Mouse (Mus musculus) intestine, embryonic 16.5 days (tissue): Measurements from ENCODE around the gene Knl1. TPM values are rescaled to one million over a fixed set of nuclear protein-coding genes. Genes with fewer than 3 reads are reported as not detected.
"Not testable (repeated sequence)": the region's sequence is repeated elsewhere in the genome, so short reads cannot be mapped to it uniquely, and the experiment has no call there.

ENCODE experiments used
- ATAC-seq: fragments of 200-750 bp; cut with Nextera tagmentation; 2 replicates; pipeline ENCODE4 v1.8.0; 2017; ENCODE audit warnings: moderate TSS enrichment, moderate library complexity
- H3K27ac ChIP-seq: fragments of 300-500 bp; sonication (generic); 2 replicates; pipeline ENCODE4 v1.5.1; 2014; ENCODE audit warnings: mild to moderate bottlenecking, low read length
- H3K27me3 ChIP-seq: fragments of 300-500 bp; sonication (generic); replicated peaks from 2 replicates; pipeline ENCODE4 v1.6.1; 2014; ENCODE audit warnings: low read length, control low read depth, mixed read lengths; ENCODE audit not compliant: control insufficient read depth, insufficient read depth
- H3K36me3 ChIP-seq: fragments of 300-500 bp; sonication (generic); 2 replicates; pipeline ENCODE4 v1.6.1; 2014; ENCODE audit warnings: low read length, control low read depth; ENCODE audit not compliant: control insufficient read depth, insufficient read depth
- H3K4me1 ChIP-seq: fragments of 300-500 bp; sonication (generic); 2 replicates; pipeline ENCODE4 v1.6.1; 2014; ENCODE audit warnings: low read length, control low read depth, mixed read lengths; ENCODE audit not compliant: control insufficient read depth, insufficient read depth
- H3K4me2 ChIP-seq: fragments of 300-500 bp; sonication (generic); 2 replicates; pipeline ENCODE4 v1.6.1; 2014; ENCODE audit warnings: low read depth, low read length, control low read depth
- H3K4me3 ChIP-seq: fragments of 300-500 bp; sonication (generic); 2 replicates; pipeline ENCODE4 v1.5.1; 2014; ENCODE audit warnings: mild to moderate bottlenecking, low read length
- H3K9ac ChIP-seq: fragments of 300-500 bp; sonication (generic); 2 replicates; pipeline ENCODE4 v1.6.1; 2014; ENCODE audit warnings: low read depth, low read length
- H3K9me3 ChIP-seq: fragments of 300-500 bp; sonication (generic); 2 replicates; pipeline ENCODE4 v1.6.1; 2016; ENCODE audit warnings: low read length, control low read depth; ENCODE audit not compliant: control insufficient read depth
- WGBS: fragments of 180-500 bp; shearing (Covaris S2); extraction: QIAGEN DNeasy Blood & Tissue Kit; methylation state at CpG from one replicate; pipeline ENCODE4 v1.1.7; 2014; 5-methylcytosine and 5-hydroxymethylcytosine counted together
- polyA plus RNA-seq: library from polyadenylated mRNA; unstranded; fragments of >200 nt; fragmentation: Nextera tagmentation; extraction: Ambion mirVana; gene quantifications from 2 replicates; pipeline ENCODE4 v1.2.1, GENCODE M21; 2015

The Knl1 gene
- 28.3 and 37.8 TPM in 2 replicates for polyA plus RNA-seq

GRCm38 (mm10) chr2:119046649-119047611 lies at the start of gene Knl1:
Gene Knl1 (plus strand): TSS chr2:119047119.
- Histone ChIP-seq H3K4me1 (peaks cover 2% of the 10 kb centered on the region; the same call in 1 of the 2 replicates), H3K4me3 (peak within 1 kb of the TSS; percentile 89), H3K36me3 (no peaks in the 10 kb centered on the region), H3K27ac (peak within 1 kb of the TSS; percentile 89), H3K27me3 (no peaks in the 10 kb centered on the region), H3K9ac (peak within 1 kb of the TSS; percentile 82), H3K4me2 (peak within 1 kb of the TSS; percentile 59), H3K9me3 (no peaks in the 10 kb centered on the region)
- WGBS = under 1% methylated on average over 77 of the region's 77 CpGs
- ATAC-seq = peak; percentile 97

- no peaks in the 10 kb centered on the region for H3K9me3 ChIP-seq
- H3K36me3 ChIP-seq = no peaks in the 10 kb centered on the region
- no peak overlapping the region for H3K4me2 ChIP-seq
- no peak overlapping the region for H3K9ac ChIP-seq
- H3K27me3 ChIP-seq = no peaks in the 10 kb centered on the region
- H3K4me1 ChIP-seq = peaks cover 5% of the 10 kb centered on the region; the same call in 1 of the 2 replicates
- no peak overlapping the region for H3K4me3 ChIP-seq
- WGBS = 49% methylated on average over 6 of the region's 6 CpGs
- peak; percentile 40; the same call in 1 of the 2 replicates for ATAC-seq
- no peak overlapping the region for H3K27ac ChIP-seq
Observed at GRCm38 (mm10) chr2:118998115-118998866, 48.6 kb upstream of the Knl1 start.

DNA sequence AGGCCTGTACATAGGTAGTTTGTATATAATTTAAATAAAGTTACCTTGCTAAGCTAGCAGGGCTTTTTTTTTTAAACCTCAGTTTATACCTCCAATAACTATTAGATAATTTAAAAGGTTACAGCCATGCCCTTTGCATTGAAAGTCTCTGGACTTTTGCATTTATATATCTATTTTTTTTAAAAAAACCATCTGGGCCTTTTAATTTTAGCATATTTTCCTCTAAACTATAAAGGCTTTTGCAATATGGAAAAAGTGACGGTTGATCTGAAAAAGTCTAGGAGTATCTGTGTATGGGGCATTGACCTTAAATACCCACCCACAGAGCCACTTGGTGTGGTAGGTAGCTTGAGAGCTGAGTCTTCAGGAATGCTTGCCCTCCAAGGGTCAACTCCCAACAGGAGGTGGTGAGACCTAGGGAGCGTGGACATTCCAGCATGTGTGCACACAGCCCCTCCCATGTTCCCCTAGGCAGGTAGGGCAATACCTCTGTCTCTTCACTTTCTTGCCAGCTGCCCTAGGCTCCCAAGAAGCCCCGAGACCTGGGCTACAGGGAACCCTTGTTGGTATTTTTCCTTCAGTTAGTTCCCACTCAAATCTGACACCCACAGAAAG lies 47.8 kb upstream of the Knl1 start:
- H3K4me2 ChIP-seq = no peak overlapping the region
- H3K9me3 ChIP-seq = no peaks in the 10 kb centered on the region
- H3K27ac ChIP-seq = no peak overlapping the region
- ATAC-seq = no peak
- 62% methylated on average over 3 of the region's 3 CpGs for WGBS
- no peaks in the 10 kb centered on the region for H3K36me3 ChIP-seq
- no peak overlapping the region for H3K9ac ChIP-seq
- H3K27me3 ChIP-seq = no peaks in the 10 kb centered on the region
- peaks cover 5% of the 10 kb centered on the region; the same call in 1 of the 2 replicates for H3K4me1 ChIP-seq
- no peak overlapping the region for H3K4me3 ChIP-seq

DNA sequence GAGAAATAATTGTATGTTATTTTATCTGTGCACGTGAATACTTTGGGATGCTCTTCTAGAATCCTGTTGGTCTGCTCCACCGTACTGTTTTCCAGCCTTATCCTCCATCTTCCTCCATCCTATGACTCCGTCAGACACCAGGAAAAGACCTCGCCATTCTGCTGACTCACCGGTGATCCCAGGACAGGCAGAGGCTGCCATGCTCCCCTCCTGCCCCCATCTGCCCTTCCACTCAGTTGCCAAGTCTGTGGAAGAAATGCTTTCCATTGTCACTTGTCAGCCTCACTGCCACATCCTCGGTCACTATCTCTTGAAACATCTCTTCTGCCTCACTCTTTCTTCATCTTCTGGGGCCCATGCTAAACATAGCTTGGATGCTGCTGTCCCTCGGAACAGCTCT lies 40.0 kb upstream of the Knl1 start:
- H3K4me1 ChIP-seq = no peaks in the 10 kb centered on the region
- H3K36me3 ChIP-seq = no peaks in the 10 kb centered on the region
- no peak overlapping the region for H3K4me2 ChIP-seq
- no peaks in the 10 kb centered on the region for H3K27me3 ChIP-seq
- H3K9me3 ChIP-seq = no peaks in the 10 kb centered on the region
- no peak overlapping the region for H3K4me3 ChIP-seq
- ATAC-seq = no peak
- no peak overlapping the region for H3K27ac ChIP-seq
- 74% methylated on average over 7 of the region's 7 CpGs for WGBS
- no peak overlapping the region for H3K9ac ChIP-seq

DNA sequence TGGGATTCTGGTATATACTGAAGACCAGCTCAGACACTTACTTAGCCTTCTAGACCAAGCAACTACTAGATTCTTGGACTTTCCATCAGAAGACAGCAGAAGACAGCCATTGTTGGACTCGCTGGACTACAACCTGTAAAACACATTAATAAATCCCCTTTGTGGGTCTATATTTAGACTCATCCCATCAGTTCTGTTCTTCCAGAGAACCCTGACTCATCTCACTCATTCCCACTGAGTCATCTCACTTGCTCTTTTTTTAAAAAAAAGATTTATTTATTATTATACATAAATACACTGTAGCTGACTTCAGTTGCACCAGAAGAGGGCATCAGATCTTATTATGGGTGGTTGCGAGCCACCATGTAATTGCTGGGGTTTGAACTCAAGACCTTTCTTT lies 37.5 kb upstream of the Knl1 start:
- Histone ChIP-seq H3K9me3 (no peaks in the 10 kb centered on the region), H3K4me3 (no peak overlapping the region), H3K9ac (no peak overlapping the region), H3K4me2 (no peak overlapping the region), H3K27ac (no peak overlapping the region), H3K4me1 (no peaks in the 10 kb centered on the region), H3K27me3 (no peaks in the 10 kb centered on the region), H3K36me3 (no peaks in the 10 kb centered on the region)
- WGBS = 93% methylated on average over 2 of the region's 2 CpGs
- ATAC-seq = no peak

DNA sequence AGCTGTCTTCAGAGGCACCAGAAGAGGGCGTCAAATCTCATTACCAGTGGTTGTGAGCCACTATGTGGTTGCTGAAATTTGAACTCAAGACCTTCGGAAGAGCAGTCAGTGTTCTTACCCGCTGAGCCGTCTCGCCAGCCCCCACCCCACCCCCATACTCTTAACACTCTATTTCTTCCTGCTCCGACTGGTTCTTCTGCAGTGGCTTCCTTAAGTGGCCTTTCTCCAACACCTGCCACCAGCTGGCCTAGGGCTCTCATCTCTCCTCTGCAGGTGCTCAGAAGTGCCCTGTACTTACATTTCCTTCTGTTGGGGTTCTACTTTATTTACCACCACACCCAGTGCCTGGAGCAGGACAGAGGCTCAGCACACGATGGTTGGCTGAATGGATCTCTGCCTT lies 31.9 kb upstream of the Knl1 start:
- H3K27ac ChIP-seq = no peak overlapping the region
- no peak overlapping the region for H3K4me3 ChIP-seq
- H3K4me2 ChIP-seq = no peak overlapping the region
- peak; percentile 31; the same call in 1 of the 2 replicates for ATAC-seq
- WGBS = 75% methylated on average over 7 of the region's 7 CpGs
- 0 out of 2 replicates have a peak, but pooled peaks cover 4% of the 10 kb centered on the region for H3K9me3 ChIP-seq
- no peak overlapping the region for H3K9ac ChIP-seq
- H3K4me1 ChIP-seq = peaks cover 7% of the 10 kb centered on the region
- peaks cover 8% of the 10 kb centered on the region for H3K36me3 ChIP-seq
- no peaks in the 10 kb centered on the region for H3K27me3 ChIP-seq

GRCm38 (mm10) chr2:119015604-119016180 lies 31.2 kb upstream of the Knl1 start:
- no peak overlapping the region for H3K27ac ChIP-seq
- H3K4me1 ChIP-seq = peaks cover 7% of the 10 kb centered on the region
- no peak overlapping the region for H3K9ac ChIP-seq
- WGBS = 66% methylated on average over 12 of the region's 12 CpGs
- 0 out of 2 replicates have a peak, but pooled peaks cover 4% of the 10 kb centered on the region for H3K9me3 ChIP-seq
- peaks cover 8% of the 10 kb centered on the region for H3K36me3 ChIP-seq
- no peak overlapping the region for H3K4me3 ChIP-seq
- ATAC-seq = peak; percentile 47; the same call in 1 of the 2 replicates
- H3K4me2 ChIP-seq = no peak overlapping the region
- no peaks in the 10 kb centered on the region for H3K27me3 ChIP-seq

DNA sequence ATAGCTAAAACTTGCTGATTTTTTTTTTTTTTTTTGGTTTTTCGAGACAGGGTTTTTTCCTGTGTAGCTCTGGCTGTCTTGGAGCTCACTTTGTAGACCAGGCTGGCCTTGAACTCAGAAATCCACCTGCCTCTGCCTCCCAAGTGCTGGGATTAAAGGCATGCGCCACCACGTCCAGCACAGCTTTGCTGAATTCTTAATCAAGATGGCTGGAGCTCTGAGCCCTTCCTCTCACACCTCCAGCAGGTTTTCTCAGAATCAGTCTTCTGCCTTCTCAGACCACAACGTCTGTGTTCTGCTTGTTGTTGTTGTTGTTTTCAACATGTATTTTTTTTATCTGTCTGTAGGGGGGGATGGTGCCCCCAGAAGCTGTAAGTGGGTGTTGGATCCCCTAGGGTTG lies 30.6 kb upstream of the Knl1 start:
- not testable (repeated sequence) for ATAC-seq, H3K9ac ChIP-seq, H3K4me2 ChIP-seq, H3K27ac ChIP-seq, H3K27me3 ChIP-seq, H3K4me3 ChIP-seq, H3K9me3 ChIP-seq, H3K4me1 ChIP-seq
- peaks cover 11% of the 10 kb centered on the region for H3K36me3 ChIP-seq
- WGBS = 79% methylated on average over 4 of the region's 4 CpGs
